Mouse (Mus musculus) C2C12 (cell line): Measurements from ENCODE around the gene Apmap.

ENCODE experiments used
- CTCF ChIP-seq: IDR thresholded peaks from one replicate; pipeline ENCODE4 v1.5.1; 2011; ENCODE audit not compliant: control insufficient read depth, insufficient read depth, insufficient read length
- FOSL1 ChIP-seq: IDR thresholded peaks from one replicate; pipeline ENCODE4 v1.8.0; 2011; ENCODE audit warnings: mild to moderate bottlenecking, low read length; ENCODE audit not compliant: poor library complexity, insufficient read depth, severe bottlenecking
- MAX ChIP-seq: IDR thresholded peaks from one replicate; pipeline ENCODE4 v1.6.1; 2011; ENCODE audit warnings: mild to moderate bottlenecking, control low read depth
- MYOD1 ChIP-seq: IDR thresholded peaks from one replicate; pipeline ENCODE4 v1.6.1; 2011; ENCODE audit warnings: low read depth; ENCODE audit not compliant: control insufficient read depth, insufficient read length
- MYOG ChIP-seq: IDR thresholded peaks from one replicate; pipeline ENCODE4 v1.6.1; 2011; ENCODE audit not compliant: control insufficient read depth, insufficient read length; ENCODE audit errors: extremely low read depth
- USF1 ChIP-seq: IDR thresholded peaks from one replicate; pipeline ENCODE4 v1.6.1; 2011; ENCODE audit warnings: low read depth, mild to moderate bottlenecking, control low read depth, moderate library complexity

GRCm38 (mm10) chr2:150648300-150648895 is 40.0 kb upstream of the Apmap start:
- TF ChIP-seq CTCF: no peak
- TF ChIP-seq MYOG: no peak
- TF ChIP-seq MAX: no peak
- TF ChIP-seq MYOD1: no peak
- TF ChIP-seq FOSL1: no peak
- no peak for TF ChIP-seq USF1
